Mouse (Mus musculus): ENCODE measurements around the gene Tekt5. TPM values are rescaled to one million over a fixed set of nuclear protein-coding genes. Genes with fewer than 3 reads are reported as not detected.

Tekt5 gene
- total RNA-seq, 2 experiments from 2014 or later, result not detected

DNA sequence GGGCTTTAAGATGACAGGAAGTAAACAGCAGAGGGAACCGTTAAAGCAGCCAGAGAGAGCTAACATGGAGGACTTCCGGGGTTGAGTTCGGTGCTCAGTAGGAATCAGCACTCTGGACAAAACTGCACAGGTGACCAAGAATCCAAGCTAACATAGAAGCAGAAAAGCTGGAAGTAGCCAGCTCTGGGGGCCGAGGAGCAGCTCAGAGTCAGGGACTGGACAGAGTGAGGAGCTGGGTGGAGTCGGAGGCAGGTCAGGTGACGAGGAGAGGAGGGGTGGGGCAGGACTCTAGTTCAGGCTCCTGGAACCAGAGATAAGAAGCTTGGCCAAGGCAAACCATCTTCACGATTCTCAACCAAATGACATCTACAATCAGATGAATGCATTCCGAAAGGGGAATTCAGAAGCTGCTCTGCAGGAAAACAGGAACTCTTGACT, 11.2 kb downstream of the Tekt5 start:
- peak; percentile 89 for ATAC-seq (replicated peaks; ENCODE audit: poor library complexity, severe bottlenecking)

DNA sequence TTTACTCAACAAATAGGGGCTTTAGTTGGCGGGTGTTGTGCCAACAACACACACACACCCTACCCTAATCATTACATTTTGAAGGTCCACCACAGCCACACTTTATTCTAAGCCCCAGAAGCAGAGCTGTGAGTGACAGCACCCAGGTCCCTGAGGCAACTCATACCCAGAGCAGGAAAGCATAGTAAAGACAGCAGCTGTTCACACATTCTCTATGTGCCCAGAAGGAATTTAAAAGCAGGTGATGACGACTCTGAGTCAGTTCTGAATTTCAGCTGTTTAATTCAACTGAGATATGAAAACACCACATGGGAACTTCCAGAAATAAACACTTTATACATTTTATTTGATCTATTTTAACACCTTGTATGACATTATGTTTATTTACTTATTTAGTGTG, 15.8 kb downstream of the Tekt5 start:
- ATAC-seq (replicated peaks; ENCODE audit: poor library complexity, severe bottlenecking), result no peak

DNA sequence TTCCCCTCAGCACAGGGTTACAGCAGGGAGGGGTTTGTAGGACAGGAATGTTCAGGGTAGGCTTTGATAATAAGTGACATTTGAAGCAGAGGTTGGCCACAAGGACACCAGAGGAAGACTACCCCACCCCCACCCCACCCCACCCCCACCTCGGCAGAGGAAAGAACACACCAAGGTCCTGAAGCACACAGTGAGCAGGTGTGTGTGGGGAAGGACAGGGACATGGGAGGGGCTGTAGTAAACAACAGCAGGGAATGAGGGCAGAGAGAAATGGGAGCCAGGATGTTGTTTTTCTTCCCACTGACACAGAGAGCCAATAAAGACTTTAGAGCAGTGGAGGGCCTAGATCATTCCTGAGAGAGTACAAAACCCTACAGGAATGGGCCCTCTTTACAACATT, 18.0 kb downstream of the Tekt5 start:
- ATAC-seq (replicated peaks; ENCODE audit: poor library complexity, severe bottlenecking), result no peak

DNA sequence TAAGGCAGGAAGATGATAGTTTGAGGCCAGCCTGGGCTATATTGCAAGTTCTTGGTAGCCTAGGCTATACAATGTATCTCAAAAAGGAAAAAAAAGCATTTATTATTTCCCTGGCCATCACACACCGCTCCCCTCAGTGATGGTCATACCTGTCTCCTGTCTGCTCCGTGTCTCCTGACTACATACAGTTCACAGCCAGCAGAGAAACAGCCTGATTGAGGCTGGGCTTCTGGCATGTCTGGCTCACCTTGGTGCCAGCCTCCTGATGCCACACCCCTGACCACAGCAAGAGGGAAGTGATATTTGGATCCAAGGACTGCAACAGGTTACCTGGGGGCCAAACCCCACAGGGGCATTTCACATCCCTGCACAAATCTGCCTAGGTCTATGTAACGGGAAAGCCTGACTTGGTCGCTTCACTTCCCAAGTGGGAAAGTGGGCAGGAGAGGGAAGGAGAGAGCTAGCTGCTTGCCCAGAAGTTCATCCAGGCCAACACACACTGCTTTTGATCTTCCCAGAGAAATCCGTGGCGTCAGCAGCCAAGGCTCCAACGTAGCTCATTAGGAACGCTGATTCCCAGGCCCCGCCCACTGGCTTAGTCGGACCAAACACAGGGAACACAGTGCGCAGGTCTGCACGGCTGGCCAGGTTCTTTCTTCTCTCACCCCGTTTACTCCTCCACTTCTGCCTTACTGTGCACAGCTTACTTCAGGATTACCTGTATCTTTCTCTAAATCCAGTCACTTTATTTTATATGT, 20.9 kb downstream of the Tekt5 start:
- ATAC-seq (replicated peaks; ENCODE audit: poor library complexity, severe bottlenecking), result no peak

DNA sequence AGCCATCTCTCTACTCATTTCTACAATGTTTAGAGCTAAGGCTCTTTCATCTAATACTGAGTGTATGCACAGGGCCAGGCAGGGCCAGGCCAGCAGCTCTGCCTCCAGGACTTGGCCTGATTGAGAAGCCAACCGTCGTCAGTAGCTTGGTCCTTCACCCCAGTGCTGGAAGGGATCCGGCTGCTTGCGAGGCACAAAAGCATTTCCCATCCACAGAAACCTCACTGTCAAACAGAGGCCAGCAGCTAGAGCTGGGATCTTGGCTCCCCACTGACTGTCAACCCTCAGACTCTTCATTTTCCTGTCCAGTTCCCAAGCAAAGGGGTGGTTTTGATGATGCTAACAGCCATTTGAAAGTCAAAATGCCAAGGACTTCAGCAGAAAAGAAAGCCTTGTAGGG, 22.9 kb downstream of the Tekt5 start:
- no peak for ATAC-seq (replicated peaks; ENCODE audit: poor library complexity, severe bottlenecking)

DNA sequence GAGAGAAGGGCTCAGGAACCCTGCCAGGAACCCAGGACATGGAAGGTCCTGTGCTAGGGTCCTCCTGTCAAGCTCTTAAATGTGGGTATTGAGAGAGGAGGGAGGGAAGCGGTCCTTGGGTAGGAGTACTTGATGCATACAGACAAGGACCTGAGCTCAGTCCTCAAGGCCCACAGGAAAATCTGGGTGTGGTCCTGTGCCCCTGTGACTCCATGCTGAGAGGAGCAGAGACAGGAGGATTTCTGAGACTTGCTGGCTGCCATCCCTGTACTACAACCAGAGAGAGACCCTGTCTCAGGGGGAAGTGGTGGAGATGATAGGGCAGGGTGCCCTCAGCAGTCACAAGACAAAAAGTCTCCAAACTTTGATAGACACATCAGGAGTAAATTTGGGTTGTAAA, 25.3 kb downstream of the Tekt5 start:
- no peak for ATAC-seq (replicated peaks; ENCODE audit: poor library complexity, severe bottlenecking)

DNA sequence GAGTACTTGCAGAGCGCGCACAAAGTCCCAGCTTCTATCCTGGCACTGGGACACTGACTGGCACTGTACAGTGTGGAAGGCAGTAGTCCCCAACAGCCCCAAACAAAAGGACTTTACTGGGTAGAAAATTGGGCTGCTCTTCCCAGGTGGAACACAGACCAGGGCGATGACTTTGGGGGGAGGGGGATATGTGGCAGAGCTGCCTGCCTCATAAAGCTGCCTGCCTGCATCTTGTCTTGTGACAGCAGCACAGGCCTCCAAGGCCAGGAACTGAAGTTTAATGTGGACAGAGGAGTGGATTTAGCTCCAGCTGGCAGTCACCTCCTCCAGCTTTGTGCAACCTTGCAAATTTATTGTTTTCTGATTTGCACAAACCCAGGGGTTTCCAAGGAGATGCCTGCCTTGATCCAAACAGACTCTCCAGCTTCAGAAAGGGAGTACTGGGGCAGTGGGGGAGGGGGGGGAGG, 25.8 kb downstream of the Tekt5 start:
- ATAC-seq (replicated peaks; ENCODE audit: poor library complexity, severe bottlenecking), result no peak

DNA sequence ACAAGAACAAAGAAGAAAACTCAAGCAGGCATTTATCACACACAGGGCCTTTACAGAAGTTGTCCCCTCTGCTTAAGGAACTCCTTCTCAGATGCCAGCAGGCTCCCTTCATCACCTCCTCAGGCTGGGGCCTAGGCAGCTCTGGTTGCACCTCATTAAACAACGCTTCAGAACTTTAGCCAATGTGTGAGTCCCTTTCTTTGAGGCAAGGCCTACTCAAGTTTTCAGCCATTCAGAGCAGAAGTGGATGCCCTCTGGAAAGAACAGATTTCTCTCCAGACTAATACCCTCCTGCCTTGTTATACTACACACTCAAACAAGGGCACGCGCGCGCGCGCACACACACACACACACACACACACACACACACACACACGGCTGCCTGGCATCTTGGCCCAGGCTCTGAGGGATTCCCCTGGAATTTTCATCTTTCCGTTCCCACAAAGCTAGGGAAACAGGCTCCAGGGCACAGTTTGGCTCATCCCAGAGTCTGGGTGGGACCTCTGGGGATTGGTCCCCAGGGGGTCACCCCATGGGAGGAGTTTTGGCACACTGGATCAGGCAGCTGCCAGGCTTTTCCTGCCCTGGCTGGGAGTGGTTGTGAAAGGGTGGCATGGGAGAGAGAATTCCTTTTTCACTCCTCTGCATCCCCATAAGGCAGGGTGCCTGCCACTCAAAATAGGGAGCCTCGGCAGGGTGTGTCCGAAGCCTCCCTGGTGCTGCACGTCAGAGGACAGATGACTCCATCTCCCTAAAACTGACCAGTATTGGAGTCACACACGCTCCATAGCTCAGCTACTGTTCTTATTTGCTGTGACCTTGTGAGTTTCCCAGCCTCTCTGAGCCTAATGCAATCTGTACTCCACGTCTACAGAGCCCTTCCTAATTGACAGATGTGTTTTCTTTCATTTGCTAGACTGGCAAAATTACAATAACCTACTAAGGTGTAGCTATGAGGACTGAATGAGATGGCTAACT, 28.8 kb downstream of the Tekt5 start:
- no peak for ATAC-seq (replicated peaks; ENCODE audit: poor library complexity, severe bottlenecking)

DNA sequence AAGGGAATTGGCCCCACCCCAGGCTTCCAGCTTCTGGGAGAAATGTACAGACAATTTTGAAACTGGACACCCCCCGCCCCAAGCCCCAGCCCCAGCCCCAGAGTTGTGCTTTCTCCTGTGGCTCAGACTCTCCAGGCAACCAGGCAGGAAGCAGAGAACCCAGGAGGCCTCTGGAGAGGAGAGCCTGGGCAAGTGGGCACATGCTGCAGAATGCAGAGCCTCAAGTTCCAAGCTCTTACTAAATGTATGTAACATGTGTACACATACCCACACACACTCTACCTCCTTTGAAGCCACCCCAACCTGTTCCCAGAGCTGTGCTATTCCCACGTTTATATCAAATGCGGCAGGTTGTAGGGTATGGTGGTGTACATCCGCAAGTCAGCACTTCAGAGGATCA, 29.5 kb downstream of the Tekt5 start:
- ATAC-seq (replicated peaks; ENCODE audit: poor library complexity, severe bottlenecking), result no peak

DNA sequence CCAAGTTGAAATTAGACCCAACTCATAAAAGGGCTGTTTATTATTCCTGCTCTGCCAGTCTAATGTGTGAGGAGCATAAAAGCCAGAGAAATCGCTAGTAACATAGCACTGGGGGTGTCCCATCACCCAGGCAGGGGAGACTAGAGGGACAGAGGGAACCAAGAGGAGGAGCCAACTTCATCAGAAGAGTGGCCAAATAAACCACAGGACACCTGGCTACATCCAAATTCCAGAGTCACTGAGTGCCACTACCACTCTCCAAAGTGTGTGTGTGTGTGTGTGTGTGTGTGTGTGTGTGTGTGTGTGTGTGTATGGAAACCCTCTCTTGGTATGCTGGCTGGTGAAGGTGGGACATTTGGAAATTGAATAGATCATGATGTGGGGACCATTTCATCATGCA, 32.2 kb downstream of the Tekt5 start:
- no peak for ATAC-seq (replicated peaks; ENCODE audit: poor library complexity, severe bottlenecking)

DNA sequence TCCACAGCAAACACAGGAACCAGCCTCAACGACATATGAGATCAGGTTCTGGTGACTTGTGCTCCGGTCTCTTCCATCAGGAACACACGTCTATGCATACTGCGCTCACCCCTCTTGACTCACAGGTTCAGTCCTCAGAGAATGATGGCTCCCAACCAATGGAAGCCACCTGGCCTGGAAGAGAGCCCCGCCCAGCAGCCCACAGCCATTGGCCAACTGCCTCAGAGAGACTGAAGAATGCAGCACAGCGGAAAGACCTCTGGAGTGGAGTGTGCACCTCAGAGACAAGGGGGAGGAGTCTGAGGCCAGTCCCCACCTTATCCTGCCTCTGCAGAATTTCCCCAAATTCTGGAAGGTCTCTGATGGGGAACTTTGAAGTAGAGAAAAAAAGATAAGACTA, 36.0 kb downstream of the Tekt5 start:
- no peak for ATAC-seq (replicated peaks; ENCODE audit: poor library complexity, severe bottlenecking)

DNA sequence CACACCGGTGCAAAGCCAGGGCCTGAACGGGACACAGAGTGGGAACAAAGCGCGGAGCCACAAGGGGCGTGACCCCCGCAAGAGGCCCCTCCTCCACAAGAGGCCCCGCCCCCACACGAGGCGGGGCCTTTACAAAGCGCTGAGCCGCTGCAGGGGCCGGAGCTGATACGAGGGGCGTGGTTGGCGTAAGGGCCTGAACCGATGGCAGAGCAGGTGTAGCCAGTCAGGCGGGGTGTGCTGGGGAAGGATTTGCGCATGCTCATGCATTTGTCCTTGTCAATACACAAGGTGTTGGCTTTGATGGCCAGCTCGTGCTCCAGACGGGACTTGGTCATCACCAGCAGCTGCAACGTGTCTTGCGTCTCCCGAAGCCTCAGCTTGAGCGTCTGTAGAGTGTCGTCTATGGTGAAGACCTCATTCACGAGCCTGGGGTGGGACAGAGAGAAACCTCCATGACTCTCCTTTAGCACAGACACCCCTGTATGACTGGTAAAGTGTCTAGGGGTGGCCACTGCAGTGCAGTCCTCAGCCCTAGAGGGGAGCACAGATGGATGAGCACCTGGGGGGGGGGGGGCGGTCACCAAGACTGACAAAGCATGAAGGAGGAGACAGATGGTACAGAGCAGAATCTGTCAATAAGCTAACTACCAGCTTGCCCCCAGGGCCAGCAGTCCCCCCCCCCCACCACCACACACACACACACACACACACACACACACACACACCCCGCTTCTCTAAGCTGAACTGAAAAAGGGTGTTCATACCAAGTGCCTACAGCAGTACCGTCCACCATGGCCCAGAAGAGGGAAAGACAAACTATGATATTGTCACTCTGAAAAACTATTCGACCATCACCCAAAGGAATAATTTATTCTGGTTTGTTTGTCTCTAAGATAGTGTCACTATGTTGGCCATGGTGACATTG, 37.0 kb downstream of the Tekt5 start:
- peak; percentile 91 for ATAC-seq (replicated peaks; ENCODE audit: poor library complexity, severe bottlenecking)

DNA sequence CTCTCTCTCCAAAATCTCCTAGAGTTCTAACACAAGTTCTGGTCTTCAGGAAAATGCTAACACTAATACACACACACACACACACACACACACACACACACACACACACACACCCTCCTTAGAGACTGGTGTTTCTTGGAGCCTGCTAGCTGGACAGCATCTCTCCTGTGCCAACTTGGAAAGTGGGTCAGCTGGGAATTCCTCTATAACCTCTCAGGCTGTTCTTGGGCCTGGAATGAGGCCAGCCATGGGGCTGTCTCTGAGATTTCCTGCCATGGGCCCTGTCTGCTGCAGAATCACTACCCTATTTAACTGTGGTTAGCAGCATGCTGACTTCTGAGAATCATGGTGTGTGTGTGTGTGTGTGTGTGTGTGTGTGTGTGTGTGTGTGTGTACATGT, 40.3 kb downstream of the Tekt5 start:
- no peak for ATAC-seq (replicated peaks; ENCODE audit: poor library complexity, severe bottlenecking)

DNA sequence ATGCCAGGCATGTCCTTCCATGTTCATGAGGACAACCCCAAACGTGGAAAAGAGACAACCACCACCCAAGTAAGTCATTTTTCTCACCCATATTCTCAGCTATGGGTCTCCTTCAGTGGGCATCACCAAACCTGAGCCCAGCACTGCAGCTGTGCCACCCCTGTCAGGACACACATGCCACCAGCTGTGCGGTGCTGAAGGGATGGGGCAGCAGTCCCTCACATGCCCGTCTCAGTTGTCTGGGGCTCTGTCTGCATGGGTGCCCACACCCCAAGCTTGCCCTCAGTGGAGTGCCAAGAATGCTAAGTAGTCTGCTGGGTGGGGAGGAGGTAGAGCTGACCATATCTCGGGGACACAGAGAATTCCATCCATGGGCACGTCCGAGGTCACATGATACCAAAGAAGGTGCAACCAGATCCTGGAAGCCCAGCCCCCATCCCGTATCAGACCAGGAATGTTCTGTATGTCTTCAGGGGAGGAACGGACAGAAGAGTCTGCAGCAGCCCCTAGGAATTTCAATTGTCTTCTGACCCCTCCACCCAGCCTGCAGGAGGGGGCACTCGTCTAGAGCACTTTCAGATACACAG, 44.1 kb downstream of the Tekt5 start:
- ATAC-seq (replicated peaks; ENCODE audit: poor library complexity, severe bottlenecking), result no peak

DNA sequence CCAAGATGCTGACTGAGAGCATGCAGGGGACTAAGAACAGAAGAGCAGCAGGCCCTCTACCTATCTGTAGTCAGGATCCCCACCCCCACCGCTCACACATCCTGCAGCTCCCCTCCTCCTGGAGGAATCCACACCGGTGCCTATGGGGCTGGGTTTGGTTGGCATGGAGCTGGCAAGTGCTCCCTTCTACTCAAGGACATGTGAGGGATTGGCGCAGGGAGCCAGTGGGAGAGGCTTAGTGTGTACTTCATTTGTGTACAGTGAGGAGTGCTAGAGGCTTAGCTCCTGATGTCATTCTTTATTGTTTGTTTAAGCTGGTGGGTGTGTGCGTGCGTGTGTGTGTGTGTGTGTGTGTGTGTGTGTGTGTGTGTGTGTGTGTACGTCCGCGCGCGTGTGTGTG, 45.4 kb downstream of the Tekt5 start:
- no peak for ATAC-seq (replicated peaks; ENCODE audit: poor library complexity, severe bottlenecking)

DNA sequence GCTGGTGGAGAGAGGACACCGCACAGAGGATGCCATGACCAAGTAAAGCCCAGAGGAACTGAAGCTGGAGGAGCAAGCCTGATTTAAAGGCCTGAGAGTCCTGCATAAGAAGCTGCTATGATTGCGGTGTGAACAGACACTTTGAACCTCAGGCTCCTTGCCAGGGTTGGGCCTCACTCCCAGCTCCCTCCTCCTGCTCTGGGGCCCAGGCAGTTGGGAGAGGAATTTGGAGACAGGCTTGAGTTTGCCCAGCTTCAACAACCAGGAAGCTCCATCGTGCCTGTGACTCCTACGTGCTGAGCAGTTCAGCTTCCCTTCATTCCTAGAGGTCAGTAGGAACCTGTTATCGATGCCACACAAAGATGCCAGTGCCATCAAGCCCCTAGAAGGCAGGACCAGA, 45.9 kb downstream of the Tekt5 start:
- no peak for ATAC-seq (replicated peaks; ENCODE audit: poor library complexity, severe bottlenecking)

DNA sequence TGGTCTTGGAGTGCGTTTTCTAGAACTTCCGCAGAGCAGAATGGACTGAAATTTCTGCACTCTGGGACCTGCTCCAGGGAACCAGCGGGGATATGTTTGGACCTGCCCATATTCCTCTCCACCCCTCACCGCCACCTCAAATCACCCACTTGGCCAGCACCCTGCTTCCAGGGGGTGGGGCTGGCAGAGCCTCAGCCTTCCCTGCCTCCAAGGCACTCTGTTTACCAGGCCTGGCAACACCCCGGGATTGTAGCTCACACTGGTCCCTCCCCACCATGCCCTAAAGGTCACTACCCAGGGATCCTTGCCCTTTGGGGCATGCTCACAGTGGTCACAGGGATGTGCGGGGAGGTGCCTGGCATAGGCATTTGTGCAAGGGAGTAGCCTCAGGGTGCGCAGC, 47.7 kb downstream of the Tekt5 start:
- no peak for ATAC-seq (replicated peaks; ENCODE audit: poor library complexity, severe bottlenecking)

DNA sequence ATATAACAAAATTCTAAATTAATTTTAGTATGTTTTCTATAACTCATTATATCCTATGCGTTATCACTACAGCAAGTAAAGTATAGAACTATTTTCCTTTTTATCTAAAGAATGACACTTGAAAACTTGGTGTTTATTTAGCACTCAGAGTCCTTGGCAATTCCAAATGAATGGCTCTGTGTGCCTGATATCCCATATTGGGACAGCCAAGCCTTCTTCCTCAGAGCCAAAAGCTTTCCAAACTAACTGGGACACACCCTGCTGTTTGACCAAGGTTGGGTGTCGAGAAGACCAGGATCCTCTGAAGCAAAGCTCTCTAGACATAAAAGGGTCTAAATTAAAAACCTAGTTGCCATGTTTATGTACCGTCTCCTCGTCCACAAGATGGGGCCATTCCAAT, 54.2 kb downstream of the Tekt5 start:
- no peak for ATAC-seq (replicated peaks; ENCODE audit: poor library complexity, severe bottlenecking)

DNA sequence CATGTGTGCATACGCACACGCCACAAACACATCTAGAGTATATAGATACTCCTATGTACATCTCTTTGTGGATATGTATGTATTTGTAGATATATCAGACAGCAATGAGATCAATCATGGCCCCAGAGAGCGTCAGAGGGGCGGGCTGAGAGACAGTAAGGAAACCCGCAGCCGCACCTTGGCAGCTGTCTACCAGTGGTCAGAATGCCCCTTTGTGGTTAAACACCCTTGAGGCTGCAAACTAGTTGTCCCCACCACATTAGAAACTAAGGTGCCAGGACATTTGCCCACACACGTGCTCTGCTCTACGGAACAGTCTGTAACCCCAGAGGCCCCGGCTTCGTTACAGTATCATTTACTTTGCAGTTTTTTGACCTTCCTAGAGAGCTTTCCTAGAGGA, 55.4 kb downstream of the Tekt5 start:
- ATAC-seq (replicated peaks; ENCODE audit: poor library complexity, severe bottlenecking), result no peak

DNA sequence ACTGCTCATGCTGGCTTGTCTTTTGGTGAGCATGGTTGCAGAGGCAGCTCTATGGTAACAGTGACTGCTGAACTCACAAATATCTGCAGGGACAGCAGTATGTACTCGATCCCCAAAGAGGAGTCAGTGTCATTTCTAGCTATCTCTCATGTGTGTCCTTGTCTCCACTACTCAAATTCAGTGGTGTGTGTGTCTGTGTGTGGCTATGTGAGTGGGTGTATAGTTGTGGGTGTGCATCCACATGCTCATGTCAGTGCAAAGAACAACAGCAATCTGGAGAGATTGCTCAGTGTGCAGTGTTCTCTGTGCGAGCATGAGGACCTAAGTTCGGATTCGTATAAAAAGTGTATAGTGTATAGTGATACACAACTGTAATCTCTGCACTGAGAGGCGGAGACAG, 56.7 kb downstream of the Tekt5 start:
- ATAC-seq (replicated peaks; ENCODE audit: poor library complexity, severe bottlenecking), result no peak

Measured in granulocyte monocyte progenitor cell, adult 5-6 weeks (primary cell).